Mouse (Mus musculus): ENCODE measurements around the gene Gm13212. TPM values are rescaled to one million over a fixed set of nuclear protein-coding genes. Genes with fewer than 3 reads are reported as not detected.
"Not testable (repeated sequence)": the region's sequence is repeated elsewhere in the genome, so short reads cannot be mapped to it uniquely, and the experiment has no call there.

Gm13212 gene
- polyA plus RNA-seq (2014; fragmentation: Nextera tagmentation; extraction: Ambion mirVana) = 0.48 and 0.71 TPM in 2 replicates

- H3K4me2 ChIP-seq (ENCODE audit: low read depth, low read length, severe bottlenecking); H3K27me3 ChIP-seq (ENCODE audit: control insufficient read depth, insufficient read depth, low read length); ATAC-seq (replicated peaks; ENCODE audit: low FRiP score); H3K4me3 ChIP-seq (ENCODE audit: low read depth, low read length); H3K27ac ChIP-seq (ENCODE audit: low read depth, low read length); H3K9me3 ChIP-seq (ENCODE audit: control insufficient read depth, low read length); H3K9ac ChIP-seq (ENCODE audit: low read length); H3K4me1 ChIP-seq (replicated peaks; ENCODE audit: control insufficient read depth, insufficient read depth, low read length); H3K36me3 ChIP-seq (ENCODE audit: control insufficient read depth, insufficient read depth, low read length): not testable (repeated sequence)
- peak; percentile 51 for DNase-seq (ENCODE audit: low spot score)
- 23% methylated on average over 11 of the region's 11 CpGs for WGBS
Observed at GRCm38 (mm10) chr4:145585078-145585477, at the start of gene Gm13212. TSS of gene Gm13212 (plus strand) at chr4:145585166.

GRCm38 (mm10) chr4:145543861-145544260 lies 41.1 kb upstream of the Gm13212 start:
- not testable (repeated sequence) for H3K27me3 ChIP-seq (ENCODE audit: control insufficient read depth, insufficient read depth, low read length); H3K4me3 ChIP-seq (ENCODE audit: low read depth, low read length); H3K4me1 ChIP-seq (replicated peaks; ENCODE audit: control insufficient read depth, insufficient read depth, low read length); ATAC-seq (replicated peaks; ENCODE audit: low FRiP score); DNase-seq (ENCODE audit: low spot score); H3K27ac ChIP-seq (ENCODE audit: low read depth, low read length); H3K36me3 ChIP-seq (ENCODE audit: control insufficient read depth, insufficient read depth, low read length); H3K4me2 ChIP-seq (ENCODE audit: low read depth, low read length, severe bottlenecking); H3K9ac ChIP-seq (ENCODE audit: low read length)
- WGBS = 81% methylated on average over 5 of the region's 5 CpGs
- H3K9me3 ChIP-seq (ENCODE audit: control insufficient read depth, low read length) = peaks cover 13% of the 10 kb centered on the region; the same call in 1 of the 2 replicates

- not testable (repeated sequence) for H3K4me2 ChIP-seq (ENCODE audit: low read depth, low read length, severe bottlenecking); H3K27ac ChIP-seq (ENCODE audit: low read depth, low read length); H3K27me3 ChIP-seq (ENCODE audit: control insufficient read depth, insufficient read depth, low read length); H3K9ac ChIP-seq (ENCODE audit: low read length); ATAC-seq (replicated peaks; ENCODE audit: low FRiP score); H3K36me3 ChIP-seq (ENCODE audit: control insufficient read depth, insufficient read depth, low read length); DNase-seq (ENCODE audit: low spot score); H3K4me3 ChIP-seq (ENCODE audit: low read depth, low read length); H3K4me1 ChIP-seq (replicated peaks; ENCODE audit: control insufficient read depth, insufficient read depth, low read length)
- H3K9me3 ChIP-seq (ENCODE audit: control insufficient read depth, low read length) = peaks cover 16% of the 10 kb centered on the region
- WGBS = 19% methylated on average over 2 of the region's 2 CpGs
Observed at GRCm38 (mm10) chr4:145545106-145545505, 39.9 kb upstream of the Gm13212 start.

- not testable (repeated sequence) for H3K27me3 ChIP-seq (ENCODE audit: control insufficient read depth, insufficient read depth, low read length)
- ATAC-seq (replicated peaks; ENCODE audit: low FRiP score) = 0 out of 2 replicates have a peak, but pooled peaks have one; percentile 33
Observed at GRCm38 (mm10) chr4:145545734-145546349, 39.1 kb upstream of the Gm13212 start.

GRCm38 (mm10) chr4:145546477-145546876 lies 38.5 kb upstream of the Gm13212 start:
- ATAC-seq (replicated peaks; ENCODE audit: low FRiP score) = 0 out of 2 replicates have a peak, but pooled peaks have one; percentile 58
- H3K36me3 ChIP-seq (ENCODE audit: control insufficient read depth, insufficient read depth, low read length); H3K4me2 ChIP-seq (ENCODE audit: low read depth, low read length, severe bottlenecking); H3K9ac ChIP-seq (ENCODE audit: low read length); H3K27me3 ChIP-seq (ENCODE audit: control insufficient read depth, insufficient read depth, low read length); H3K4me3 ChIP-seq (ENCODE audit: low read depth, low read length); DNase-seq (ENCODE audit: low spot score); H3K27ac ChIP-seq (ENCODE audit: low read depth, low read length); H3K4me1 ChIP-seq (replicated peaks; ENCODE audit: control insufficient read depth, insufficient read depth, low read length): not testable (repeated sequence)
- 90% methylated on average over 3 of the region's 3 CpGs for WGBS
- H3K9me3 ChIP-seq (ENCODE audit: control insufficient read depth, low read length) = peaks cover 16% of the 10 kb centered on the region

More at GRCm38 (mm10) chr4:145545734-145546349, 39.1 kb upstream of the Gm13212 start:
- H3K9ac ChIP-seq (ENCODE audit: low read length); H3K36me3 ChIP-seq (ENCODE audit: control insufficient read depth, insufficient read depth, low read length); H3K4me1 ChIP-seq (replicated peaks; ENCODE audit: control insufficient read depth, insufficient read depth, low read length); H3K4me2 ChIP-seq (ENCODE audit: low read depth, low read length, severe bottlenecking); H3K27ac ChIP-seq (ENCODE audit: low read depth, low read length); H3K4me3 ChIP-seq (ENCODE audit: low read depth, low read length); DNase-seq (ENCODE audit: low spot score): not testable (repeated sequence)
- peaks cover 16% of the 10 kb centered on the region for H3K9me3 ChIP-seq (ENCODE audit: control insufficient read depth, low read length)
- 77% methylated on average over 6 of the region's 6 CpGs for WGBS

GRCm38 (mm10) chr4:145556680-145557079 lies 28.3 kb upstream of the Gm13212 start:
- Histone ChIP-seq H3K4me1 (replicated peaks; ENCODE audit: control insufficient read depth, insufficient read depth, low read length) (no peaks in the 10 kb centered on the region), H3K36me3 (ENCODE audit: control insufficient read depth, insufficient read depth, low read length) (no peaks in the 10 kb centered on the region), H3K9me3 (ENCODE audit: control insufficient read depth, low read length) (peaks cover 22% of the 10 kb centered on the region), H3K9ac (ENCODE audit: low read length) (no peak overlapping the region), H3K4me3 (ENCODE audit: low read depth, low read length) (no peak overlapping the region), H3K27me3 (ENCODE audit: control insufficient read depth, insufficient read depth, low read length) (no peaks in the 10 kb centered on the region), H3K4me2 (ENCODE audit: low read depth, low read length, severe bottlenecking) (no peak overlapping the region), H3K27ac (ENCODE audit: low read depth, low read length) (no peak overlapping the region)
- 68% methylated on average over 1 of the region's 1 CpGs for WGBS
- ATAC-seq (replicated peaks; ENCODE audit: low FRiP score) (no peak), DNase-seq (ENCODE audit: low spot score) (no peak)

- ATAC-seq (replicated peaks; ENCODE audit: low FRiP score) = peak; percentile 19; the same call in 1 of the 2 replicates
- no peak overlapping the region for H3K4me2 ChIP-seq (ENCODE audit: low read depth, low read length, severe bottlenecking)
- H3K27ac ChIP-seq (ENCODE audit: low read depth, low read length) = no peak overlapping the region
- H3K9me3 ChIP-seq (ENCODE audit: control insufficient read depth, low read length) = peaks cover 20% of the 10 kb centered on the region
- no peak overlapping the region for H3K9ac ChIP-seq (ENCODE audit: low read length)
- DNase-seq (ENCODE audit: low spot score) = no peak
- H3K27me3 ChIP-seq (ENCODE audit: control insufficient read depth, insufficient read depth, low read length) = no peaks in the 10 kb centered on the region
- H3K36me3 ChIP-seq (ENCODE audit: control insufficient read depth, insufficient read depth, low read length) = no peaks in the 10 kb centered on the region
- no peaks in the 10 kb centered on the region for H3K4me1 ChIP-seq (replicated peaks; ENCODE audit: control insufficient read depth, insufficient read depth, low read length)
- WGBS = 48% methylated on average over 3 of the region's 3 CpGs
- H3K4me3 ChIP-seq (ENCODE audit: low read depth, low read length) = no peak overlapping the region
Observed at GRCm38 (mm10) chr4:145559505-145560099, 25.4 kb upstream of the Gm13212 start.

- H3K27ac ChIP-seq (ENCODE audit: low read depth, low read length) = no peak overlapping the region
- no peaks in the 10 kb centered on the region for H3K27me3 ChIP-seq (ENCODE audit: control insufficient read depth, insufficient read depth, low read length)
- ATAC-seq (replicated peaks; ENCODE audit: low FRiP score) = no peak
- no peak overlapping the region for H3K9ac ChIP-seq (ENCODE audit: low read length)
- peaks cover 12% of the 10 kb centered on the region for H3K9me3 ChIP-seq (ENCODE audit: control insufficient read depth, low read length)
- H3K36me3 ChIP-seq (ENCODE audit: control insufficient read depth, insufficient read depth, low read length) = no peaks in the 10 kb centered on the region
- 66% methylated on average over 3 of the region's 3 CpGs for WGBS
- no peak overlapping the region for H3K4me3 ChIP-seq (ENCODE audit: low read depth, low read length)
- no peak overlapping the region for H3K4me2 ChIP-seq (ENCODE audit: low read depth, low read length, severe bottlenecking)
- DNase-seq (ENCODE audit: low spot score) = no peak
- no peaks in the 10 kb centered on the region for H3K4me1 ChIP-seq (replicated peaks; ENCODE audit: control insufficient read depth, insufficient read depth, low read length)
Observed at GRCm38 (mm10) chr4:145564111-145564821, 20.7 kb upstream of the Gm13212 start.
